Mouse (Mus musculus): ENCODE results near the gene Clec2l. TPM values are rescaled to one million over a fixed set of nuclear protein-coding genes. Genes with fewer than 3 reads are reported as not detected.

Gene Clec2l
- not detected in 2 replicates for polyA plus RNA-seq (2012; ENCODE audit: insufficient read depth, insufficient read length, missing spikeins)

- Histone ChIP-seq H3K4me1 (ENCODE audit: control insufficient read depth, insufficient read depth, low read length) (peaks cover 4% of the 10 kb centered on the region; the same call in 1 of the 2 replicates), H3K4me3 (ENCODE audit: insufficient read depth, low read length) (peak within 1 kb of the TSS; percentile 50), H3K27ac (ENCODE audit: insufficient read depth, low read depth, low read length) (no peak within 1 kb of the TSS)
- no peak for TF ChIP-seq CTCF (IDR thresholded peaks at IDR 0.05; ENCODE audit: low read depth, low read length)
- TF ChIP-seq POLR2A (IDR thresholded peaks at IDR 0.05; ENCODE audit: borderline replicate concordance, low read depth, low read length): no peak
Measured at GRCm38 (mm10) chr6:38662714-38663615, at the start of gene Clec2l. Gene Clec2l (plus strand): TSS chr6:38663069.

GRCm38 (mm10) chr6:38622406-38622805 is 40.5 kb upstream of the Clec2l start:
- no peak overlapping the region for H3K4me3 ChIP-seq (ENCODE audit: insufficient read depth, low read length)
- H3K4me1 ChIP-seq (ENCODE audit: control insufficient read depth, insufficient read depth, low read length): peaks cover 15% of the 10 kb centered on the region
- TF ChIP-seq CTCF (IDR thresholded peaks at IDR 0.05; ENCODE audit: low read depth, low read length): no peak
- no peak for TF ChIP-seq POLR2A (IDR thresholded peaks at IDR 0.05; ENCODE audit: borderline replicate concordance, low read depth, low read length)
- H3K27ac ChIP-seq (ENCODE audit: insufficient read depth, low read depth, low read length): no peak overlapping the region

GRCm38 (mm10) chr6:38623457-38623856 is 39.4 kb upstream of the Clec2l start:
- peaks cover 15% of the 10 kb centered on the region for H3K4me1 ChIP-seq (ENCODE audit: control insufficient read depth, insufficient read depth, low read length)
- H3K27ac ChIP-seq (ENCODE audit: insufficient read depth, low read depth, low read length): no peak overlapping the region
- no peak overlapping the region for H3K4me3 ChIP-seq (ENCODE audit: insufficient read depth, low read length)
- TF ChIP-seq POLR2A (IDR thresholded peaks at IDR 0.05; ENCODE audit: borderline replicate concordance, low read depth, low read length) (no peak), CTCF (IDR thresholded peaks at IDR 0.05; ENCODE audit: low read depth, low read length) (no peak)

GRCm38 (mm10) chr6:38624439-38624838 is 38.4 kb upstream of the Clec2l start:
- Histone ChIP-seq H3K4me1 (ENCODE audit: control insufficient read depth, insufficient read depth, low read length) (peaks cover 15% of the 10 kb centered on the region), H3K27ac (ENCODE audit: insufficient read depth, low read depth, low read length) (no peak overlapping the region), H3K4me3 (ENCODE audit: insufficient read depth, low read length) (no peak overlapping the region)
- no peak for TF ChIP-seq CTCF (IDR thresholded peaks at IDR 0.05; ENCODE audit: low read depth, low read length)
- no peak for TF ChIP-seq POLR2A (IDR thresholded peaks at IDR 0.05; ENCODE audit: borderline replicate concordance, low read depth, low read length)

- TF ChIP-seq CTCF (IDR thresholded peaks at IDR 0.05; ENCODE audit: low read depth, low read length) (no peak), POLR2A (IDR thresholded peaks at IDR 0.05; ENCODE audit: borderline replicate concordance, low read depth, low read length) (no peak)
- no peak overlapping the region for H3K4me3 ChIP-seq (ENCODE audit: insufficient read depth, low read length)
Measured at GRCm38 (mm10) chr6:38626086-38626485, 36.8 kb upstream of the Clec2l start.

GRCm38 (mm10) chr6:38627081-38627480 is 35.8 kb upstream of the Clec2l start:
- H3K27ac ChIP-seq (ENCODE audit: insufficient read depth, low read depth, low read length): no peak overlapping the region
- peaks cover 15% of the 10 kb centered on the region for H3K4me1 ChIP-seq (ENCODE audit: control insufficient read depth, insufficient read depth, low read length)
- no peak overlapping the region for H3K4me3 ChIP-seq (ENCODE audit: insufficient read depth, low read length)
- TF ChIP-seq CTCF (IDR thresholded peaks at IDR 0.05; ENCODE audit: low read depth, low read length) (no peak), POLR2A (IDR thresholded peaks at IDR 0.05; ENCODE audit: borderline replicate concordance, low read depth, low read length) (no peak)

More at GRCm38 (mm10) chr6:38626086-38626485, 36.8 kb upstream of the Clec2l start:
- H3K27ac ChIP-seq (ENCODE audit: insufficient read depth, low read depth, low read length): no peak overlapping the region
- H3K4me1 ChIP-seq (ENCODE audit: control insufficient read depth, insufficient read depth, low read length): peaks cover 15% of the 10 kb centered on the region

GRCm38 (mm10) chr6:38627486-38627885 is 35.4 kb upstream of the Clec2l start:
- Histone ChIP-seq H3K4me1 (ENCODE audit: control insufficient read depth, insufficient read depth, low read length) (peaks cover 15% of the 10 kb centered on the region), H3K27ac (ENCODE audit: insufficient read depth, low read depth, low read length) (no peak overlapping the region), H3K4me3 (ENCODE audit: insufficient read depth, low read length) (no peak overlapping the region)
- no peak for TF ChIP-seq CTCF (IDR thresholded peaks at IDR 0.05; ENCODE audit: low read depth, low read length)
- TF ChIP-seq POLR2A (IDR thresholded peaks at IDR 0.05; ENCODE audit: borderline replicate concordance, low read depth, low read length): no peak

- Histone ChIP-seq H3K4me3 (ENCODE audit: insufficient read depth, low read length) (no peak overlapping the region), H3K27ac (ENCODE audit: insufficient read depth, low read depth, low read length) (no peak overlapping the region), H3K4me1 (ENCODE audit: control insufficient read depth, insufficient read depth, low read length) (peaks cover 5% of the 10 kb centered on the region)
- TF ChIP-seq CTCF (IDR thresholded peaks at IDR 0.05; ENCODE audit: low read depth, low read length) (no peak), POLR2A (IDR thresholded peaks at IDR 0.05; ENCODE audit: borderline replicate concordance, low read depth, low read length) (no peak)
Measured at GRCm38 (mm10) chr6:38629556-38629955, 33.3 kb upstream of the Clec2l start.

GRCm38 (mm10) chr6:38632826-38633225 is 30.0 kb upstream of the Clec2l start:
- H3K4me1 ChIP-seq (ENCODE audit: control insufficient read depth, insufficient read depth, low read length): peaks cover 7% of the 10 kb centered on the region
- TF ChIP-seq CTCF (IDR thresholded peaks at IDR 0.05; ENCODE audit: low read depth, low read length) (no peak), POLR2A (IDR thresholded peaks at IDR 0.05; ENCODE audit: borderline replicate concordance, low read depth, low read length) (no peak)
- no peak overlapping the region for H3K27ac ChIP-seq (ENCODE audit: insufficient read depth, low read depth, low read length)
- no peak overlapping the region for H3K4me3 ChIP-seq (ENCODE audit: insufficient read depth, low read length)

- TF ChIP-seq POLR2A (IDR thresholded peaks at IDR 0.05; ENCODE audit: borderline replicate concordance, low read depth, low read length): no peak
- TF ChIP-seq CTCF (IDR thresholded peaks at IDR 0.05; ENCODE audit: low read depth, low read length): no peak
- Histone ChIP-seq H3K4me1 (ENCODE audit: control insufficient read depth, insufficient read depth, low read length) (peaks cover 10% of the 10 kb centered on the region), H3K4me3 (ENCODE audit: insufficient read depth, low read length) (no peak overlapping the region), H3K27ac (ENCODE audit: insufficient read depth, low read depth, low read length) (no peak overlapping the region)
Measured at GRCm38 (mm10) chr6:38634461-38634860, 28.4 kb upstream of the Clec2l start.

Measured in bone marrow macrophage, adult 2 months (primary cell).